Mouse (Mus musculus) adrenal gland, adult 8-10 months (tissue): ENCODE data around the gene Slc37a4. TPM values are rescaled to one million over a fixed set of nuclear protein-coding genes. Genes with fewer than 3 reads are reported as not detected.
"Not testable (repeated sequence)": the region's sequence is repeated elsewhere in the genome, so short reads cannot be mapped to it uniquely, and the experiment has no call there.

ENCODE experiments used
- DNase-seq: peaks from one replicate; pipeline ENCODE4 v3.0.0; 2022
- total RNA-seq, 4 experiments: library from RNA; stranded (reverse); gene quantifications; 2 replicates each; pipeline ENCODE4 v1.2.4; 2022

Gene Slc37a4
- 10 to 100 TPM; 18.2 to 27.8 (median 23.5) TPM for total RNA-seq

GRCm38 (mm10) chr9:44396684-44397411, at the start of gene Slc37a4:
TSS of gene Slc37a4 (plus strand) at chr9:44396852.
- peak; percentile 99 for DNase-seq

GRCm38 (mm10) chr9:44347166-44347565, 49.5 kb upstream of the Slc37a4 start:
- no peak for DNase-seq

- DNase-seq: no peak
These were observed 49.0 kb upstream of the Slc37a4 start for GRCm38 (mm10) chr9:44347621-44348020.

- DNase-seq: no peak
These were observed 48.1 kb upstream of the Slc37a4 start for GRCm38 (mm10) chr9:44348546-44348945.

- no peak for DNase-seq
These were observed 45.3 kb upstream of the Slc37a4 start for GRCm38 (mm10) chr9:44351396-44351795.

GRCm38 (mm10) chr9:44352337-44352736, 44.3 kb upstream of the Slc37a4 start:
- DNase-seq: no peak

GRCm38 (mm10) chr9:44353142-44353541, 43.5 kb upstream of the Slc37a4 start:
- DNase-seq: peak; percentile 68

GRCm38 (mm10) chr9:44357207-44357606, 39.4 kb upstream of the Slc37a4 start:
- no peak for DNase-seq

- DNase-seq: peak; percentile 94
These were observed 35.3 kb upstream of the Slc37a4 start, which contains the start of gene Vps11 for GRCm38 (mm10) chr9:44361190-44361917. TSS of gene Vps11 (minus strand) at chr9:44361670.

GRCm38 (mm10) chr9:44361931-44362330, 34.7 kb upstream of the Slc37a4 start:
- not testable (repeated sequence) for DNase-seq

GRCm38 (mm10) chr9:44364480-44364879, 32.2 kb upstream of the Slc37a4 start:
- DNase-seq: no peak

- DNase-seq: no peak
These were observed 23.3 kb upstream of the Slc37a4 start for GRCm38 (mm10) chr9:44373386-44373785.

GRCm38 (mm10) chr9:44376141-44376540, 20.5 kb upstream of the Slc37a4 start:
- DNase-seq: no peak

GRCm38 (mm10) chr9:44377335-44377734, 19.3 kb upstream of the Slc37a4 start:
- DNase-seq: not testable (repeated sequence)

GRCm38 (mm10) chr9:44378153-44378730, 18.4 kb upstream of the Slc37a4 start:
- DNase-seq: no peak

GRCm38 (mm10) chr9:44379054-44379834, 17.4 kb upstream of the Slc37a4 start, which contains the start of gene Hyou1:
TSS of gene Hyou1 (plus strand) at chr9:44379490.
- peak; percentile 98 for DNase-seq

- DNase-seq: no peak
These were observed 16.8 kb upstream of the Slc37a4 start for GRCm38 (mm10) chr9:44379862-44380261.

GRCm38 (mm10) chr9:44384596-44384995, 12.1 kb upstream of the Slc37a4 start:
- no peak for DNase-seq

- DNase-seq: no peak
These were observed 9.4 kb upstream of the Slc37a4 start for GRCm38 (mm10) chr9:44387221-44387620.

- no peak for DNase-seq
These were observed 7.4 kb upstream of the Slc37a4 start for GRCm38 (mm10) chr9:44389273-44389672.

GRCm38 (mm10) chr9:44391466-44391865, 5.2 kb upstream of the Slc37a4 start:
- no peak for DNase-seq

- DNase-seq: no peak
These were observed 1.4 kb downstream of the Slc37a4 start for GRCm38 (mm10) chr9:44398087-44398486.
